Mouse (Mus musculus) lung, postnatal 0 days (tissue): ENCODE measurements around the gene Sec31b. TPM values are rescaled to one million over a fixed set of nuclear protein-coding genes. Genes with fewer than 3 reads are reported as not detected.
A peak's percentile ranks its signal among the peaks of the same experiment; 100 is the strongest.

Experiments used
- ATAC-seq: fragments of 200-750 bp; cut with Nextera tagmentation; 2 replicates; pipeline ENCODE4 v1.8.0; 2017; ENCODE audit warnings: moderate library complexity
- DNase-seq: peaks from one replicate; pipeline ENCODE4 v3.0.0-alpha.2; 2016; ENCODE audit warnings: low spot score
- H3K27ac ChIP-seq: fragments of 300-500 bp; sonication (generic); 2 replicates; pipeline ENCODE4 v1.5.1; 2014; ENCODE audit warnings: antibody characterized with exemption, mild to moderate bottlenecking, low read length, mixed read lengths
- H3K27me3 ChIP-seq: fragments of 300-500 bp; sonication (generic); replicated peaks from 2 replicates; pipeline ENCODE4 v1.6.1; 2014; ENCODE audit warnings: low read length, mixed read lengths; ENCODE audit not compliant: insufficient read depth
- H3K36me3 ChIP-seq: fragments of 300-500 bp; sonication (generic); 2 replicates; pipeline ENCODE4 v1.6.1; 2014; ENCODE audit warnings: low read length, mixed read lengths; ENCODE audit not compliant: insufficient read depth
- H3K4me1 ChIP-seq: fragments of 300-500 bp; sonication (generic); 2 replicates; pipeline ENCODE4 v1.6.1; 2014; ENCODE audit warnings: antibody characterized with exemption, low read depth, low read length, mixed read lengths; ENCODE audit not compliant: insufficient read depth
- H3K4me2 ChIP-seq: fragments of 300-500 bp; sonication (generic); replicated peaks from 2 replicates; pipeline ENCODE4 v1.6.1; 2014; ENCODE audit warnings: low read depth, mild to moderate bottlenecking, low read length, moderate library complexity, mixed read lengths
- H3K4me3 ChIP-seq: fragments of 300-500 bp; sonication (generic); 2 replicates; pipeline ENCODE4 v1.5.1; 2014; ENCODE audit warnings: low read depth, low read length
- H3K9ac ChIP-seq: fragments of 300-500 bp; sonication (generic); replicated peaks from 2 replicates; pipeline ENCODE4 v1.6.1; 2014; ENCODE audit warnings: low read depth, mild to moderate bottlenecking
- H3K9me3 ChIP-seq: fragments of 300-500 bp; sonication (generic); 2 replicates; pipeline ENCODE4 v1.6.1; 2016; ENCODE audit warnings: low read length, mixed read lengths
- CTCF ChIP-seq: IDR thresholded peaks from 2 replicates; pipeline ENCODE4 v1.5.1; 2016; ENCODE audit warnings: antibody characterized with exemption, mild to moderate bottlenecking
- EP300 ChIP-seq: IDR thresholded peaks from 2 replicates; pipeline ENCODE4 v1.6.1; 2016; ENCODE audit warnings: antibody characterized with exemption, mild to moderate bottlenecking, control low read depth
- WGBS: fragments of 180-500 bp; shearing (Covaris S2); extraction: QIAGEN DNeasy Blood & Tissue Kit; methylation state at CpG from one replicate; pipeline ENCODE4 v1.1.7; 2014; 5-methylcytosine and 5-hydroxymethylcytosine counted together
- polyA plus RNA-seq: library from polyadenylated mRNA; unstranded; fragments of >200 nt; fragmentation: Nextera tagmentation; extraction: Ambion mirVana; gene quantifications from 2 replicates; pipeline ENCODE4 v1.2.1, GENCODE M21; 2015

Gene Sec31b
- polyA plus RNA-seq, 1 experiment from 2014 or later = 0.42 TPM

GRCm38 (mm10) chr19:44513054-44513833 is 32.4 kb downstream of the Sec31b start:
- peaks cover 54% of the 10 kb centered on the region for H3K27me3 ChIP-seq
- DNase-seq = no peak
- H3K4me1 ChIP-seq = peaks cover 13% of the 10 kb centered on the region; the same call in 1 of the 2 replicates

DNA sequence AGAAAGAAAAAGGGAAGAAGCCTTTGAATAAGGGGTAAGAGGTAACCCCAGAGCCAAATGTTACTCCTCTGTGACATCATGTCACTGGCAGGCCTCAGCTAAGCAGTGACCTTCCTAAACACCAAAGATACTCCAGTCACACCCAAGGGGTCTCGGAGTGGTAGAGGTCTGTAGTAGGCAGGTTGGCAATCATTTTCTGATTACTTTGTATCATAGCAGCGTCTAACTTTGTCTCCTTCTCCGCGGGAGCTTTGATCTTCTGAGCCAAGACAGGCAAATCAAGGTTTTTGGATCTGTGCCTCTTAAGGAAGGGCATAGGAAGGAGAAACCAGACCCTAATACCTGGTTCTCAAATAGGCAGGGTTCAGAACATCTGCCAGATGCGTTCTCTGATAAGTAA is 33.1 kb downstream of the Sec31b start:
- ATAC-seq = no peak
- peaks cover 54% of the 10 kb centered on the region for H3K27me3 ChIP-seq
- no peak for DNase-seq
- no peak overlapping the region for H3K4me2 ChIP-seq
- WGBS = 53% methylated on average over 5 of the region's 5 CpGs
- H3K36me3 ChIP-seq = no peaks in the 10 kb centered on the region
- no peak overlapping the region for H3K27ac ChIP-seq
- H3K9ac ChIP-seq = no peak overlapping the region
- no peak overlapping the region for H3K4me3 ChIP-seq
- no peaks in the 10 kb centered on the region for H3K9me3 ChIP-seq
- peaks cover 13% of the 10 kb centered on the region; the same call in 1 of the 2 replicates for H3K4me1 ChIP-seq
- TF ChIP-seq CTCF = no peak
- no peak for TF ChIP-seq EP300

More at GRCm38 (mm10) chr19:44513054-44513833, 32.4 kb downstream of the Sec31b start:
- TF ChIP-seq EP300 = no peak
- no peak for TF ChIP-seq CTCF
- H3K4me2 ChIP-seq = no peak overlapping the region
- no peak overlapping the region for H3K4me3 ChIP-seq
- no peak overlapping the region for H3K9ac ChIP-seq
- H3K36me3 ChIP-seq = no peaks in the 10 kb centered on the region
- H3K9me3 ChIP-seq = no peaks in the 10 kb centered on the region
- no peak for ATAC-seq
- 45% methylated on average over 11 of the region's 11 CpGs for WGBS
- no peak overlapping the region for H3K27ac ChIP-seq

DNA sequence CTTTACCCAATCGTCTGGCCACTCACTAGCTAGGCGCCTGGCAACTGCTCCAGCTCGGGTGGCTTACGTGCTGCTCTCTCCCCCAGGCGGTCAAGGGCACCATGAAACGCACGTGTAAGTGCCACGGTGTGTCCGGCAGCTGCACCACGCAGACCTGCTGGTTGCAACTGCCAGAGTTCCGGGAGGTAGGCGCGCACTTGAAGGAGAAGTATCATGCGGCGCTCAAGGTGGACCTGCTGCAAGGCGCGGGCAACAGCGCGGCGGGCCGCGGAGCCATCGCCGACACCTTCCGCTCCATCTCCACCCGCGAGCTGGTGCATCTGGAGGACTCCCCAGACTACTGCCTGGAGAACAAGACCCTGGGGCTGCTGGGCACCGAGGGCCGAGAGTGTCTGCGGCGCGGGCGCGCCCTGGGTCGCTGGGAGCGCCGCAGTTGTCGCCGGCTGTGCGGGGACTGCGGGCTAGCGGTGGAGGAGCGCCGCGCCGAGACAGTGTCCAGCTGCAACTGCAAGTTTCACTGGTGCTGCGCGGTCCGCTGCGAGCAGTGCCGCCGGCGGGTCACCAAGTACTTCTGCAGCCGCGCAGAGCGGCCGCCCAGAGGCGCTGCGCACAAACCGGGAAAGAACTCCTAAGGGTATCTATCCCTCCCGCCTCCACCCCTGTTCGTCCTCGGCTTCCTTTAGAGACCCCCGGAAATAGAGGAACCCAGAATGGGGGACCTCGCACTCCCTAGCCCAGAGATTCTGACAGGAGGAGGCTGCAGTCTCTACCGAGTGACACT is 34.0 kb downstream of the Sec31b start:
- Histone ChIP-seq H3K27me3 (peaks cover 54% of the 10 kb centered on the region), H3K9me3 (no peaks in the 10 kb centered on the region), H3K4me1 (peaks cover 13% of the 10 kb centered on the region; the same call in 1 of the 2 replicates), H3K36me3 (no peaks in the 10 kb centered on the region), H3K9ac (no peak overlapping the region), H3K4me2 (peak overlapping the region; percentile 56), H3K27ac (no peak overlapping the region), H3K4me3 (peak overlapping the region; percentile 35)
- ATAC-seq (peak; percentile 56), DNase-seq (peak; percentile 44)
- WGBS = 3% methylated on average over 62 of the region's 66 CpGs
- TF ChIP-seq CTCF = peak; percentile 37
- TF ChIP-seq EP300 = no peak

DNA sequence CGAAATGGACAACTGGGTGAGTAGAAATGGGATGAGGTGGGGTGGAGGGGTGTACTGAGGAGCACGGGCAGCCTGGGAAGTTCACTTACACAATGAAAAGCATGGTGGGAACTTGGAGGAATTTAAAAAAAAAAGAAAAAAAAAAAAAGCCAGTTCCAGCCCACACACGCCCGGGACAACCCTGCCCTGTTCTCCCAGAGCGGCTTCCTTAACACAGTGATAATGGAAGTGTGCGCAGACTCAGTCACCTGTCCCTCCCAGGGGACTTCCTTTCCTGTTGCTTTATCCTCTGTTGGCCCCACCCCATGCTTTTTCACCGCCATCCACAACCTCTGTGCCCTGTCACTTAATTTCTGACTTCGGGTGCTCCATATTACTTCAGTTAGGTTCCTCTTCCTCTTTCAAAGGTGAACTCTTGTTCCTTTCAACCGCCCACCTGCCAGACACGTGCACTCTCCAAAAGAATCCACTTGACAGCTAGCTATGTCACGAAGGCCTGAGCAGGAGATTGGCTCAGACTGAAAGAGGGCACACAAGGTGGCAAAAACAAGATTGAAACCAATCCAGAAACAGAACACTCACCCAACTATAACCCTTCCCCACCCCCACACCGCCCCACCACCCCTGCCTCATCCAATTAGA is 35.0 kb downstream of the Sec31b start:
- H3K4me3 ChIP-seq = no peak overlapping the region

DNA sequence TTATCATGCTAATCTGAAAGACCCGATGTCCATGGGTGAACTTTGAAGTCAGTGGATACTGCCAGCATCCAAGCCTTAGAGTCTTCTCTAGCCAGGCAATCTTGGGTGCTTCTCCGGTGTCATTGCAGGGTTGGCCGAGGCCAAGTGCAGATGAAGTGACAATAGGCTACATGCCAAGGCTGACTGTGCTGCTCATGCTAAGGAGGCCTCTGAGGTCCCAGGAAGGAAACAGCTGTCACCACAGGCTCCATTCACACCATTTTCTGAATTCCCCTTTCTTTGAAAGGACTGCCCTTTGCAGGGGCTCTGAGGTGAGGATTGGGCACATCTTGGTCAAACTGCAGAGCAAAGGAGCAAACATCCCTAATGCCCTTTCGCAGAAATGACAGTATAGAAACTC is 42.9 kb downstream of the Sec31b start:
- DNase-seq (peak; percentile 64), ATAC-seq (no peak)
- H3K4me3 ChIP-seq = no peak overlapping the region
- H3K27me3 ChIP-seq = no peaks in the 10 kb centered on the region; the same call in 1 of the 2 replicates
- H3K27ac ChIP-seq = no peak overlapping the region
- H3K9me3 ChIP-seq = no peaks in the 10 kb centered on the region
- no peak overlapping the region for H3K4me2 ChIP-seq
- TF ChIP-seq EP300 (no peak), CTCF (no peak)
- WGBS = 46% methylated on average over 4 of the region's 4 CpGs
- no peaks in the 10 kb centered on the region for H3K4me1 ChIP-seq
- no peak overlapping the region for H3K9ac ChIP-seq
- H3K36me3 ChIP-seq = no peaks in the 10 kb centered on the region

More for the DNA sequence above, 35.0 kb downstream of the Sec31b start:
- H3K4me2 ChIP-seq = 0 out of 2 replicates have a peak overlapping the region, but pooled peaks have one; percentile 8
- peaks cover 13% of the 10 kb centered on the region; the same call in 1 of the 2 replicates for H3K4me1 ChIP-seq
- DNase-seq (no peak), ATAC-seq (no peak)
- no peak for TF ChIP-seq EP300
- no peak for TF ChIP-seq CTCF
- H3K9ac ChIP-seq = no peak overlapping the region
- H3K9me3 ChIP-seq = no peaks in the 10 kb centered on the region
- peaks cover 51% of the 10 kb centered on the region for H3K27me3 ChIP-seq
- no peak overlapping the region for H3K27ac ChIP-seq
- 5% methylated on average over 12 of the region's 12 CpGs for WGBS
- no peaks in the 10 kb centered on the region for H3K36me3 ChIP-seq

- H3K4me3 ChIP-seq = no peak overlapping the region
- 78% methylated on average over 6 of the region's 6 CpGs for WGBS
- H3K27me3 ChIP-seq = no peaks in the 10 kb centered on the region
- H3K27ac ChIP-seq = no peak overlapping the region
- DNase-seq (no peak), ATAC-seq (no peak)
- H3K36me3 ChIP-seq = no peaks in the 10 kb centered on the region
- TF ChIP-seq CTCF (no peak), EP300 (no peak)
- H3K4me1 ChIP-seq = no peaks in the 10 kb centered on the region
- H3K9ac ChIP-seq = no peak overlapping the region
- H3K4me2 ChIP-seq = no peak overlapping the region
- no peaks in the 10 kb centered on the region for H3K9me3 ChIP-seq
Measured at GRCm38 (mm10) chr19:44501925-44502324, 43.7 kb downstream of the Sec31b start.
